Mouse (Mus musculus) monocyte, adult 59 days (primary cell): ENCODE measurements around the gene Satl1. TPM values are rescaled to one million over a fixed set of nuclear protein-coding genes. Genes with fewer than 3 reads are reported as not detected.

Experiments
- total RNA-seq, 2 experiments: library from RNA; stranded (reverse); gene quantifications; one replicate each; pipeline ENCODE4 v1.2.4; 2023

Gene Satl1
- total RNA-seq, result not detected

DNA sequence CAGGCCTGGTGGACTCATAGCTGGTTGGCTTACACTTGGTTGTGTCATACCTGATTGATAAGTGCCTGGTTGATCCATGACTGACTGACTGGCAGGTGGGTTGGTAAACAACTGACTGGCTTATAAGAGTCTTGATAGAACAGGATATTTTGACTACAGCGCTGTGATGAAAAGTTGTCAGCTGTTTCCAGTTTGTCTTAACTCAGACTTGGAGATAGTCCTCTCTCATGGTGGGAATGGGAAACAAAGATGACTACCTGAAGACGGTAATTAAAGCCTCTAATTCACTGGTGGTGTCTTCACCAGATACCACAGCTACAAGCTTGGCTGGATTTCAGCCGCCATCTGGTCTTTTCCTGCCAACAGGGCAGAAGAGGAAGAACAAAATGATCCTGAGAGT lies at the start of gene Satl1:
TSS of gene Satl1 (minus strand) at position 101 of the 400 bp plus-strand sequence.

Other genes starting within 250 kb of the Satl1 start
- gene 4933403O08Rik, start 167.7 kb downstream of the Satl1 start, total RNA-seq, result not detected
- gene Apool, start 95.4 kb downstream of the Satl1 start, total RNA-seq, result 10 to 100 TPM; 12.8 to 15.8 TPM
- gene 2010106E10Rik, start 88.5 kb upstream of the Satl1 start, total RNA-seq, result not detected
- gene Zfp711, start 193.7 kb upstream of the Satl1 start, total RNA-seq, result not detected